Mouse (Mus musculus) lung, embryonic 15.5 days (tissue): Measurements from ENCODE around the gene Slc25a21. TPM values are rescaled to one million over a fixed set of nuclear protein-coding genes. Genes with fewer than 3 reads are reported as not detected.

Experiments
- ATAC-seq: fragments of 200-750 bp; cut with Nextera tagmentation; 2 replicates; pipeline ENCODE4 v1.8.0; 2017; ENCODE audit warnings: moderate number of reproducible peaks, borderline replicate concordance; ENCODE audit not compliant: low FRiP score, low TSS enrichment; ENCODE audit errors: extremely low read depth
- H3K27ac ChIP-seq: fragments of 300-500 bp; sonication (generic); 2 replicates; pipeline ENCODE4 v1.5.1; 2015; ENCODE audit warnings: moderate library complexity, mild to moderate bottlenecking, inconsistent platforms
- H3K27me3 ChIP-seq: fragments of 300-500 bp; sonication (generic); 2 replicates; pipeline ENCODE4 v1.6.1; 2015; ENCODE audit warnings: inconsistent platforms
- H3K36me3 ChIP-seq: fragments of 300-500 bp; sonication (generic); 2 replicates; pipeline ENCODE4 v1.6.1; 2015; ENCODE audit warnings: inconsistent platforms
- H3K4me1 ChIP-seq: fragments of 300-500 bp; sonication (generic); 2 replicates; pipeline ENCODE4 v1.6.1; 2015; ENCODE audit warnings: inconsistent platforms
- H3K4me2 ChIP-seq: fragments of 300-500 bp; sonication (generic); 2 replicates; pipeline ENCODE4 v1.6.1; 2015; ENCODE audit warnings: inconsistent platforms, mild to moderate bottlenecking, moderate library complexity
- H3K4me3 ChIP-seq: fragments of 300-500 bp; sonication (generic); 2 replicates; pipeline ENCODE4 v1.5.1; 2015; ENCODE audit warnings: mild to moderate bottlenecking, inconsistent platforms
- H3K9ac ChIP-seq: fragments of 300-500 bp; sonication (generic); 2 replicates; pipeline ENCODE4 v1.6.1; 2015; ENCODE audit warnings: inconsistent platforms
- H3K9me3 ChIP-seq: fragments of 300-500 bp; sonication (generic); 2 replicates; pipeline ENCODE4 v1.6.1; 2016; ENCODE audit warnings: inconsistent platforms
- WGBS: fragments of 180-500 bp; shearing (Covaris S2); methylation state at CpG from one replicate; pipeline ENCODE4 v1.1.7; 2015; 5-methylcytosine and 5-hydroxymethylcytosine counted together
- polyA plus RNA-seq: library from polyadenylated mRNA; unstranded; fragments of >200 nt; fragmentation: Nextera tagmentation; extraction: Ambion mirVana; gene quantifications from 2 replicates; pipeline ENCODE4 v1.2.1, GENCODE M21; 2015

Gene Slc25a21
- polyA plus RNA-seq, 1 experiment from 2014 or later = 0.54 TPM

GRCm38 (mm10) chr12:57204276-57204851 is 7.1 kb upstream of the Slc25a21 start:
- Histone ChIP-seq H3K4me3 (no peak overlapping the region), H3K36me3 (no peaks in the 10 kb centered on the region), H3K27me3 (no peaks in the 10 kb centered on the region), H3K4me2 (no peak overlapping the region), H3K9me3 (no peaks in the 10 kb centered on the region), H3K27ac (no peak overlapping the region), H3K9ac (no peak overlapping the region), H3K4me1 (no peaks in the 10 kb centered on the region)
- 73% methylated on average over 4 of the region's 4 CpGs for WGBS
- no peak for ATAC-seq

DNA sequence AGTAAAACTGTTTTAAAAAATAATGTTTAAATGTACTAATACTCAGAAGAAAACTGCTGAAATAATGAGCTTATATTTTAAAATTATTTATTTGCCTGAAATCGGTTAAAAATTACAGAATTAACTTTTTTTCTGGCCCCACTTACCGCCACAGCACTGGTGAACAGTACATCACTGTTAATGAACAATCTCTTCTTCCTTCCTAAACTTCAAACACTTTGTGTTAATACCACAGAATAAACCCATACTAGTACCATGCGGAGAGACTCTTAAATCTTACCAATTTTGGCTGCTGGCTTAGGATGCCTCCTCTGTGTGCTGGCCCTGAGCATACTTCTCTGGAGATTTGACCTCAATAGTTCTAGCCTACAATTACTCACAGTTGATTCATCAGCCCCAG is 4.6 kb upstream of the Slc25a21 start:
- Histone ChIP-seq H3K9ac (no peak overlapping the region), H3K4me2 (no peak overlapping the region), H3K27me3 (peaks cover 9% of the 10 kb centered on the region; the same call in 1 of the 2 replicates), H3K4me3 (no peak overlapping the region), H3K9me3 (no peaks in the 10 kb centered on the region), H3K36me3 (no peaks in the 10 kb centered on the region), H3K4me1 (no peaks in the 10 kb centered on the region; the same call in 1 of the 2 replicates), H3K27ac (no peak overlapping the region)
- ATAC-seq = no peak
- 88% methylated on average over 3 of the region's 3 CpGs for WGBS

- peaks cover 10% of the 10 kb centered on the region; the same call in 1 of the 2 replicates for H3K27me3 ChIP-seq
- H3K4me2 ChIP-seq = no peak overlapping the region
- H3K27ac ChIP-seq = no peak overlapping the region
- 89% methylated on average over 2 of the region's 2 CpGs for WGBS
- ATAC-seq = no peak
- no peaks in the 10 kb centered on the region for H3K36me3 ChIP-seq
- H3K9ac ChIP-seq = no peak overlapping the region
- H3K4me3 ChIP-seq = no peak overlapping the region
- no peaks in the 10 kb centered on the region for H3K9me3 ChIP-seq
- no peaks in the 10 kb centered on the region; the same call in 1 of the 2 replicates for H3K4me1 ChIP-seq
Measured at GRCm38 (mm10) chr12:57199427-57199826, 2.2 kb upstream of the Slc25a21 start.

DNA sequence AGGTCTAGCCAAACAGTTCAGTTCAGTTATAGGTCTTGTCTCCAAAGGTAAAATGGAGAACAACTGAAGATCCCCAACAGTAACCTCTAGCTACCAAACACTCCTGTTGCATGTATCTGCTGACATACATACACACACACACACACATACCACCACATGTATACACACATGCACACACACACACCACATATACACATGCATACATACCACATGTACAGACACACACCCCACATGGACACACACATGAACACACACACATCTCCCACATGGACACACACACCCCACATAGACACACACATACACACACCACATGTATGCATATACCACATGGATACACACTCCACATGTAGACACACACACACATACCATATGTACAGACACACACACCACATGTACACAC is 997 bp upstream of the Slc25a21 start:
- H3K9ac ChIP-seq = no peak overlapping the region
- H3K27ac ChIP-seq = no peak overlapping the region
- H3K4me1 ChIP-seq = no peaks in the 10 kb centered on the region; the same call in 1 of the 2 replicates
- no peak overlapping the region for H3K4me3 ChIP-seq
- H3K9me3 ChIP-seq = no peaks in the 10 kb centered on the region
- ATAC-seq = no peak
- no peak overlapping the region for H3K4me2 ChIP-seq
- peaks cover 10% of the 10 kb centered on the region; the same call in 1 of the 2 replicates for H3K27me3 ChIP-seq
- no peaks in the 10 kb centered on the region for H3K36me3 ChIP-seq

GRCm38 (mm10) chr12:57196608-57197362 is 487 bp downstream of the Slc25a21 start:
- peak overlapping the region; percentile 28; the same call in 1 of the 2 replicates for H3K9ac ChIP-seq
- peaks cover 10% of the 10 kb centered on the region; the same call in 1 of the 2 replicates for H3K27me3 ChIP-seq
- no peaks in the 10 kb centered on the region for H3K9me3 ChIP-seq
- whole genome bisulfite sequencing = 1% methylated on average over 58 of the region's 59 CpGs
- peak overlapping the region; percentile 85 for H3K4me2 ChIP-seq
- H3K4me3 ChIP-seq = peak overlapping the region; percentile 50
- no peak overlapping the region for H3K27ac ChIP-seq
- no peaks in the 10 kb centered on the region for H3K36me3 ChIP-seq
- H3K4me1 ChIP-seq = no peaks in the 10 kb centered on the region; the same call in 1 of the 2 replicates
- peak; percentile 64; the same call in 1 of the 2 replicates for ATAC-seq

DNA sequence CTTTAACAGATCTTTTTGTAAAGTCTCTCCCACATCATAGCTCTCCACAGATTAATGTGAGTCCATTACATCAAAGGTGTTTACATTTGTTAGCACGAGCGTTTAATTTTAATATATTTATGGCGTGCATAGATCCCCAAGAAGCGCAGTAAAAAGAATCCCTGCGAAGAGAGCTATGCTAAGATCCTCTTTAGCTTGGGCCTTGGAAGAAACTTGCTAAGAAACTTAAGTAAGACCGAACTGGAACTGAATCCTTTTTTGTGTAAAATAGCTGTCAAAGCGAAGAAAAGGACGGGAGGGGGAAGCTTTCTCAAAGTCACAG is 1.0 kb downstream of the Slc25a21 start:
- no peak overlapping the region for H3K27ac ChIP-seq
- ATAC-seq = no peak
- WGBS = 15% methylated on average over 8 of the region's 8 CpGs
- no peaks in the 10 kb centered on the region for H3K9me3 ChIP-seq
- no peaks in the 10 kb centered on the region; the same call in 1 of the 2 replicates for H3K4me1 ChIP-seq
- H3K27me3 ChIP-seq = peaks cover 10% of the 10 kb centered on the region; the same call in 1 of the 2 replicates
- H3K36me3 ChIP-seq = no peaks in the 10 kb centered on the region
- H3K4me3 ChIP-seq = peak overlapping the region; percentile 50
- peak overlapping the region; percentile 85 for H3K4me2 ChIP-seq
- H3K9ac ChIP-seq = 0 out of 2 replicates have a peak overlapping the region, but pooled peaks have one; percentile 28

DNA sequence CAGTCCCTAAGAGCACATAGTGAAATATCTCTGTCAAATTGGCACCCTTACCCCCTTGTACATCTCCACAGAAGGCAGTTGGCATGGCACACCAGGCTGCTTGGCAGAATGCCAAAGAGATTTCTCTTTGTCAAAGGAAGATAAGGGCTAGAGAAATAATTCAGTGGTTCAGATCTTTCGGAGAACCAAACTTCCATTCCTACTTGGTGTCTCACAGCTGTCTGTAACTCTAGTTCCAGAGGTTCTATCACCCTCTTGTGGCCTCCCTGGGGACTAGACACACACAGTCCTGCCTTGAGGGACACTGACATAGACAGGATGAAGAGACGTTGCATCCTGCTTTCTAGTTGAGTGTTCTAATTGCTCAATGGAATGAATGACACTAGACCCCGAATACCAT is 2.7 kb downstream of the Slc25a21 start:
- H3K4me1 ChIP-seq = no peaks in the 10 kb centered on the region; the same call in 1 of the 2 replicates
- peak; percentile 74; the same call in 1 of the 2 replicates for ATAC-seq
- WGBS = 19% methylated on average over 3 of the region's 3 CpGs

GRCm38 (mm10) chr12:57187032-57187431 is 10.2 kb downstream of the Slc25a21 start:
- WGBS = 76% methylated on average over 4 of the region's 4 CpGs
- no peak overlapping the region for H3K4me3 ChIP-seq
- H3K4me2 ChIP-seq = no peak overlapping the region
- no peak overlapping the region for H3K27ac ChIP-seq
- ATAC-seq = no peak
- no peaks in the 10 kb centered on the region for H3K27me3 ChIP-seq
- H3K4me1 ChIP-seq = no peaks in the 10 kb centered on the region
- no peaks in the 10 kb centered on the region for H3K9me3 ChIP-seq
- H3K36me3 ChIP-seq = no peaks in the 10 kb centered on the region
- H3K9ac ChIP-seq = no peak overlapping the region

More for the DNA sequence above, 2.7 kb downstream of the Slc25a21 start:
- Histone ChIP-seq H3K36me3 (no peaks in the 10 kb centered on the region), H3K4me3 (no peak overlapping the region), H3K9ac (no peak overlapping the region), H3K27ac (no peak overlapping the region), H3K27me3 (peaks cover 10% of the 10 kb centered on the region; the same call in 1 of the 2 replicates), H3K4me2 (no peak overlapping the region), H3K9me3 (no peaks in the 10 kb centered on the region)

GRCm38 (mm10) chr12:57186126-57186525 is 11.1 kb downstream of the Slc25a21 start:
- Histone ChIP-seq H3K4me3 (no peak overlapping the region), H3K4me2 (no peak overlapping the region), H3K9ac (no peak overlapping the region), H3K9me3 (no peaks in the 10 kb centered on the region), H3K4me1 (no peaks in the 10 kb centered on the region), H3K27me3 (no peaks in the 10 kb centered on the region), H3K27ac (no peak overlapping the region), H3K36me3 (no peaks in the 10 kb centered on the region)
- ATAC-seq = no peak
- WGBS = 60% methylated on average over 2 of the region's 2 CpGs

GRCm38 (mm10) chr12:57185475-57185874 is 11.8 kb downstream of the Slc25a21 start:
- H3K27me3 ChIP-seq = no peaks in the 10 kb centered on the region
- WGBS = 3% methylated on average over 1 of the region's 1 CpGs
- no peak for ATAC-seq
- H3K4me3 ChIP-seq = no peak overlapping the region
- H3K9me3 ChIP-seq = no peaks in the 10 kb centered on the region
- H3K36me3 ChIP-seq = no peaks in the 10 kb centered on the region
- no peak overlapping the region for H3K4me2 ChIP-seq
- H3K9ac ChIP-seq = no peak overlapping the region
- H3K4me1 ChIP-seq = no peaks in the 10 kb centered on the region
- no peak overlapping the region for H3K27ac ChIP-seq

DNA sequence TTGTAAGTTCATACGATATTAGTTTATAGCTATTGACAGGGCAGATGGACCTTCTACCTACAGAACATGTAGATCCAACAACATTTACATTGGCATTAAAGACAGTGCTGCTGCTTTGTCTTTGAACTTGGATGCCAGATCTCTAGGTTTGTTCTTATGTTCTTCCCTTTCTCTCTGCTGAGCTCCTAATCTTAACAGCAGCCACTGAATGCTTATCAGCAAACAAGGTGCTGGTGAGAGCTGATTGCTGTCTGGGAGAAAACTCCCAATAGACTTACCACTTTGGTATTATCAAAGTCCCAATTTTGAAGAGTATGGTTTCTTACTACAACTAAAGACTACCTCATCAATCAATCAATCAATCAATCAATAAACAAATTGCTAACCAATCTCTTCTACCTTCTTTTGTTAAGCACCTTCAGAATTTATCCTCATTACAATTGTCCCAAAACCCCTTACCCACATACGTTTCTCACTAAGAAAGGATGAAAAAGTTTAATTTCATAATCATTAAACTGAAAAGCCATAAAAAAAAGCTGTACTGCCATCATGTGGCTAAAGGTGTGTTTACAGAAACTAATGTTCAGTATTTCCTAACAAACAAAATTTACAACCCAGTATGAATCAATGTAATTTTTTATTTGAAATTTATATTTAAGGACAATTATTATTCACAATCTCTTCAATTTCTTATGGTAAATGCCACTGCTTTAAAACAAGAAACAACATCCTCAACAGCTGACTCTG is 12.7 kb downstream of the Slc25a21 start:
- WGBS = 53% methylated on average over 2 of the region's 2 CpGs
- no peak overlapping the region for H3K9ac ChIP-seq
- no peak overlapping the region for H3K4me2 ChIP-seq
- no peak overlapping the region for H3K4me3 ChIP-seq
- no peak for ATAC-seq
- H3K9me3 ChIP-seq = no peaks in the 10 kb centered on the region
- no peaks in the 10 kb centered on the region for H3K27me3 ChIP-seq
- 0 out of 2 replicates have a peak, but pooled peaks cover 3% of the 10 kb centered on the region for H3K4me1 ChIP-seq
- no peaks in the 10 kb centered on the region for H3K36me3 ChIP-seq
- no peak overlapping the region for H3K27ac ChIP-seq
